Mouse (Mus musculus) heart, postnatal 0 days (tissue): ENCODE data around the gene 2810004N23Rik. TPM values are rescaled to one million over a fixed set of nuclear protein-coding genes. Genes with fewer than 3 reads are reported as not detected.
A peak's percentile ranks its signal among the peaks of the same experiment; 100 is the strongest.

Source experiments
- ATAC-seq: fragments of 200-750 bp; cut with Nextera tagmentation; 2 replicates; pipeline ENCODE4 v1.8.0; 2017; ENCODE audit warnings: low read depth, moderate number of reproducible peaks, moderate library complexity; ENCODE audit not compliant: insufficient read depth
- DNase-seq: peaks from one replicate; pipeline ENCODE4 v3.0.0-alpha.2; 2016; ENCODE audit warnings: low spot score
- H3K27ac ChIP-seq: fragments of 300-500 bp; sonication (generic); 2 replicates; pipeline ENCODE4 v1.5.1; 2014; ENCODE audit warnings: low read depth, mild to moderate bottlenecking
- H3K27me3 ChIP-seq: fragments of 300-500 bp; sonication (generic); 2 replicates; pipeline ENCODE4 v1.6.1; 2014; ENCODE audit warnings: low read length, mixed read lengths; ENCODE audit not compliant: control insufficient read depth, insufficient read depth
- H3K36me3 ChIP-seq: fragments of 300-500 bp; sonication (generic); replicated peaks from 2 replicates; pipeline ENCODE4 v1.6.1; 2014; ENCODE audit warnings: low read length, mixed read lengths; ENCODE audit not compliant: control insufficient read depth, insufficient read depth
- H3K4me1 ChIP-seq: fragments of 300-500 bp; sonication (generic); 2 replicates; pipeline ENCODE4 v1.6.1; 2014; ENCODE audit warnings: antibody characterized with exemption; ENCODE audit not compliant: control insufficient read depth, insufficient read depth
- H3K4me2 ChIP-seq: fragments of 300-500 bp; sonication (generic); 2 replicates; pipeline ENCODE4 v1.6.1; 2014; ENCODE audit warnings: low read depth, mild to moderate bottlenecking, low read length, moderate library complexity
- H3K4me3 ChIP-seq: fragments of 300-500 bp; sonication (generic); 2 replicates; pipeline ENCODE4 v1.5.1; 2014; ENCODE audit warnings: low read depth, low read length
- H3K9ac ChIP-seq: fragments of 300-500 bp; sonication (generic); replicated peaks from 2 replicates; pipeline ENCODE4 v1.6.1; 2014; ENCODE audit warnings: low read depth, low read length, mixed read lengths
- H3K9me3 ChIP-seq: fragments of 300-500 bp; sonication (generic); replicated peaks from 2 replicates; pipeline ENCODE4 v1.6.1; 2016; ENCODE audit warnings: low read length; ENCODE audit not compliant: control insufficient read depth
- CTCF ChIP-seq: IDR thresholded peaks from 2 replicates; pipeline ENCODE4 v1.5.1; 2016; ENCODE audit warnings: antibody characterized with exemption, control low read depth, low read depth
- EP300 ChIP-seq: IDR thresholded peaks from 2 replicates; pipeline ENCODE4 v1.6.1; 2016; ENCODE audit warnings: antibody characterized with exemption, low read depth
- WGBS: fragments of 180-500 bp; shearing (Covaris S2); extraction: QIAGEN DNeasy Blood & Tissue Kit; methylation state at CpG from one replicate; pipeline ENCODE4 v1.1.7; 2014; 5-methylcytosine and 5-hydroxymethylcytosine counted together
- polyA plus RNA-seq: library from polyadenylated mRNA; unstranded; fragments of >200 nt; fragmentation: Nextera tagmentation; extraction: Ambion mirVana; gene quantifications from 2 replicates; pipeline ENCODE4 v1.2.1, GENCODE M21; 2015
- total RNA-seq: library from RNA; depleted of rRNA; stranded (reverse); fragments of >200 nt; gene quantifications from 2 replicates; pipeline ENCODE4 v1.2.3, GENCODE M21; 2014; ENCODE audit warnings: low replicate concordance

2810004N23Rik gene
- total and polyA plus RNA-seq, 2 experiments from 2014 or later: 45.9 to 49.6 TPM

DNA sequence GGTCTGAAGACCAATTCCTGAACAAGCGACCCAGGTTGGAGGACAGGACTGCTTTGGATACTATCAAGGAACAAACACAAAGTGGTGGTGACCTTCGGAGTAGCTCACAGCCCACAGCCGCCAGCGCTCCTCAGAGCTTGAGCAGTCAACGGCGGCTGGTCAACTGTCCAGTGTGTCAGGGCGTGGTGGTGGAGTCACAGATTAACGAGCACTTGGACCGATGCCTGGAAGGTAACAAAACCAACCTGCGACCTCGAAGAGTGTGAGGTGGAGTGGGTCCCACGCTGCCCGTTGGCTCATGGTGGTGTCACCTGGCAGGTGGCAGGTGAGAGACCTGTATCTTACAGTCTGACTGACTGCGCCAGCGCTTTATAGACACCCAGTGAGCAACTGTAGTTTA, 40.3 kb upstream of the 2810004N23Rik start:
- TF ChIP-seq CTCF: no peak
- no peak for TF ChIP-seq EP300
- DNase-seq (no peak), ATAC-seq (no peak)
- Histone ChIP-seq H3K36me3 (peaks cover 77% of the 10 kb centered on the region), H3K4me3 (no peak overlapping the region), H3K9me3 (no peaks in the 10 kb centered on the region), H3K9ac (no peak overlapping the region), H3K27ac (no peak overlapping the region), H3K27me3 (no peaks in the 10 kb centered on the region), H3K4me1 (peaks cover 6% of the 10 kb centered on the region), H3K4me2 (no peak overlapping the region)
- 91% methylated on average over 15 of the region's 15 CpGs for WGBS

DNA sequence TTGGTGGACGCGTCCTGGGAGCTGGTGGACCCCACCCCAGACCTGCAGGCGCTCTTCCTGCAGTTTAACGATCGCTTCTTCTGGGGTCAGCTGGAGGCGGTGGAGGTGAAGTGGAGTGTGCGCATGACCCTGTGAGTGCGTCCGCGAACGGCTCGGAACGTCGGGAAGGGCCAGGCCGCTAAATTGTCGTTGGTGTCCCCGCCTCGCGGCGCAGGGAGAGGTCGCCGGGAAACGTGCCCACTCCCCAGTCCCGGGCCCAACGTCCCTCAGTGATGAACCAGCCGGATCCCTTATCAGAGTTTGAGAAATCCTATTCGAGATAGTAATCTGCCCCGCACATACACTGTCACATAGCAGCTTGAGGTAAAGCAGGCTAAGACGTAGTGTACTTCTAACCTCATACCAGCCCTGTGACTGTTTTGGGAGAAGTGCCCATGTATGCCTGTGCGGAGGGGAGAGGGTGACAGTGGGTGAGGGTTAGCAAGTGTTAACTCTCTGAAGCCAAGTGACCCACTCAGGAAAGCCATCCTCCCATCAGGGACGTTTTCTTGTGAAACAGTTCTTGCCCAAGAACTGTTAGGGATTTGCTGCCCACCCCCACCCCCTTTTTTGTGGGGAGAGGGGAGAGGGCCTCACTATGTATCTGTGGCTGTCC, 35.5 kb upstream of the 2810004N23Rik start:
- ATAC-seq: peak; percentile 3; the same call in 1 of the 2 replicates

DNA sequence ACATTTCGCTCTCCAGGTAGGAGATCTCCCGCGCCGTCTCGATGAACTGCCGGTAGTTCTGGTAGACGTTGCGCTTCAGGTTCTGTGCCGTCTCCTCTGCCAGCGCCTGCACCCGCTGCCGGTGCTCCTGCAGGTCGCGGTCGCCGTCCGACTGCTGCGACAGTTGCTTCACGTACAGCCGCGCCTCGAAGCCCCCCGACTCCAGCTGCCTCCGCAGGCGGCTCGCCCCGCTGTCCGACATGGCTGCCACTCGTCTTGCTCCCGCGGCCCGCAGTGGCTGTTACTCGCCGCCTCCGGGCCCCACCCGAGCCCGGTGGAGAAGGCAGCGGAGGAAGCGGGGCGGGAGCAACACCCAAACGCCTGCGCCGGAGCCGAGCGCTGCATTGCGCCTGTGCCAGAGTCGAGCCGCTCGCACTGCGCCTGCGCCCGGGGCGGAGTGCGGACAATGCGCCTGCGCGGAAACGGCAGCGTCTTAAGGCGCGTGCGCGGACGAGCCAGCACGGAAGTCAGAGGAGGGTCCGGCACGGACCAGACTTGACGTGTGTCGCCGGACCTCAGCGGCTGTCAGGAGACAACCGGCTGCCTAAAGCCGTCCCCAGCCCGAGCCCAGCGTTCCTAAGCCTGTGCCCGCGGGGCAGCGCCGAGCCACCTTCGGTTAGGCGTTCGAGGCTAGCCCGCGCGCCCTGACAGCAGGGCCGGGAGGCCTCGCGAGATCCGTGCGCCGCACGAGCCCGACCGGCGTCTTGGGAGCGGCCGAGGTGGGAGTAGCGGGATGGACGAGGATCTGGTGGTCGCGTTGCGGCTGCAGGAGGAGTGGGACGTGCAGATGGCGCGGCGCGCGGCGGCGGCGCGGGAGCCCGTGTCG, 34.7 kb upstream of the 2810004N23Rik start, which contains the start of the genes Exoc8 and Sprtn:
Gene Exoc8 (minus strand): TSS at position 320 of the 865 bp plus-strand sequence.
Gene Sprtn (plus strand): TSS at position 501 of the 865 bp plus-strand sequence.
- peak; percentile 94 for DNase-seq
- Histone ChIP-seq H3K4me2 (peak within 1 kb of the TSS; percentile 96), H3K9me3 (no peaks in the 10 kb centered on the region), H3K9ac (peak within 1 kb of the TSS; percentile 79), H3K4me3 (peak within 1 kb of the TSS; percentile 82), H3K36me3 (peaks cover 48% of the 10 kb centered on the region), H3K4me1 (peaks cover 13% of the 10 kb centered on the region), H3K27ac (peak within 1 kb of the TSS; percentile 84), H3K27me3 (no peaks in the 10 kb centered on the region)
- peak; percentile 89 for ATAC-seq
- no peak for TF ChIP-seq EP300
- TF ChIP-seq CTCF: 0 out of 2 replicates have a peak, but pooled peaks have one; percentile 0
- WGBS: under 1% methylated on average over 93 of the region's 114 CpGs

More for the DNA sequence above, 35.5 kb upstream of the 2810004N23Rik start:
- no peaks in the 10 kb centered on the region for H3K9me3 ChIP-seq
- peak overlapping the region; percentile 96 for H3K4me2 ChIP-seq
- H3K4me1 ChIP-seq: peaks cover 13% of the 10 kb centered on the region
- WGBS: 2% methylated on average over 31 of the region's 31 CpGs
- no peaks in the 10 kb centered on the region for H3K27me3 ChIP-seq
- H3K9ac ChIP-seq: peak overlapping the region; percentile 79
- TF ChIP-seq CTCF (no peak), EP300 (no peak)
- H3K27ac ChIP-seq: peak overlapping the region; percentile 84
- peak overlapping the region; percentile 82 for H3K4me3 ChIP-seq
- DNase-seq: no peak
- peaks cover 55% of the 10 kb centered on the region for H3K36me3 ChIP-seq

DNA sequence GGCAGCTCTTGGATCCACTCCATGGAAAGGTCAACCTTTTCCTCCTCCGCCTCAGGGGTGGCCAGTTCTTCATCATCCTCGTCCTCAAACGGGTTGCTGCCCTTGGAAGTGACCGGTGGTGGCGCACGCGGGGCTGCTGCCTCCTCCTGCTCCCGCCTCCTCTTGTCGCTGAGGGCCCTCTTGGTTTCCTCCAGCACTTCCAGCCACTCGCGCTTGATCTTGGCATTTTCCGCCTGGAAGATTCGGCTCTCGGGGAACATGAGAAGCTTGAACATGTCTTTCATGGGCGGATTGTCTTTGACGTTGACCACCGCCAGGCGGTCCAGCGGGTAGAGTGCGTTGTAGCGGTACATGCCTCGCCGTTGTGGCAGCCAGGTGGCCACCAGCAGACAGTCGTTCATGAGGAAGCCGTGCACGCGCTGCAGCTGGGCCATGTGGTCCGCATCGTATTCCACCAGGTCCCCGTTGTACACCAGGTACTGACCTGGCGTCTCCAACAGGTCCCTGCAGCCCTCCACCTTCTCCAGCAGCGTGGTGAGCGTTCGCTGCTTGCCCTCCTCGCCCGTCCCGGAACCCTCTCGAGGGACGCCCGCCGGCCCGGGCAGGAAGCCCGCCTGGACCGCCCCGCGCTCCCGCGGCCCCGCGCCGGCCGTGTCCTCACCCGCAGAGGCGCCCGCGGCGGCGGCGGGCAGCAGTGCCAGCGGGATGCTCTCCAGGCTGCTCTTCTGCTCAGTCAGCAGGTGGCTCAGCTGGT, 33.9 kb upstream of the 2810004N23Rik start:
- H3K4me1 ChIP-seq: peaks cover 13% of the 10 kb centered on the region
- peak overlapping the region; percentile 84 for H3K27ac ChIP-seq
- DNase-seq: peak; percentile 76
- no peaks in the 10 kb centered on the region for H3K27me3 ChIP-seq
- H3K9me3 ChIP-seq: no peaks in the 10 kb centered on the region
- H3K4me2 ChIP-seq: peak overlapping the region; percentile 96
- peak; percentile 51 for ATAC-seq
- under 1% methylated on average over 60 of the region's 60 CpGs for WGBS
- peak overlapping the region; percentile 79 for H3K9ac ChIP-seq
- H3K36me3 ChIP-seq: peaks cover 41% of the 10 kb centered on the region
- no peak for TF ChIP-seq EP300
- peak; percentile 54 for TF ChIP-seq CTCF
- H3K4me3 ChIP-seq: peak overlapping the region; percentile 82
